Mouse (Mus musculus) small intestine, adult 2 months (tissue): Measurements from ENCODE around the gene Ktn1.

Experiments
- CTCF ChIP-seq: fragments of 200-500 bp; IDR thresholded peaks from 2 replicates; pipeline ENCODE4 v1.5.1; 2012; ENCODE audit warnings: low read depth, mild to moderate bottlenecking, control low read depth, inconsistent platforms, low read length, moderate library complexity, mixed read lengths; ENCODE audit not compliant: insufficient replicate concordance, insufficient read length; ENCODE audit errors: extremely low read depth
- POLR2A ChIP-seq: fragments of 200-500 bp; IDR thresholded peaks from 2 replicates; pipeline ENCODE4 v1.6.1; 2012; ENCODE audit warnings: low read depth, mild to moderate bottlenecking, control low read depth, inconsistent platforms, low read length, moderate library complexity

- TF ChIP-seq CTCF (no peak), POLR2A (no peak)
Observed at GRCm38 (mm10) chr14:47626143-47626542, 22.1 kb upstream of the Ktn1 start.
